Mouse (Mus musculus) frontal cortex, adult (tissue): ENCODE measurements around the gene Bcat2.

Experiments used
- ATAC-seq: cut with Nextera tagmentation; 2 replicates; pipeline ENCODE4 v1.9.2; 2017; ENCODE audit warnings: mild to moderate bottlenecking, moderate library complexity, mixed read lengths; ENCODE audit not compliant: low TSS enrichment

The Bcat2 gene

DNA sequence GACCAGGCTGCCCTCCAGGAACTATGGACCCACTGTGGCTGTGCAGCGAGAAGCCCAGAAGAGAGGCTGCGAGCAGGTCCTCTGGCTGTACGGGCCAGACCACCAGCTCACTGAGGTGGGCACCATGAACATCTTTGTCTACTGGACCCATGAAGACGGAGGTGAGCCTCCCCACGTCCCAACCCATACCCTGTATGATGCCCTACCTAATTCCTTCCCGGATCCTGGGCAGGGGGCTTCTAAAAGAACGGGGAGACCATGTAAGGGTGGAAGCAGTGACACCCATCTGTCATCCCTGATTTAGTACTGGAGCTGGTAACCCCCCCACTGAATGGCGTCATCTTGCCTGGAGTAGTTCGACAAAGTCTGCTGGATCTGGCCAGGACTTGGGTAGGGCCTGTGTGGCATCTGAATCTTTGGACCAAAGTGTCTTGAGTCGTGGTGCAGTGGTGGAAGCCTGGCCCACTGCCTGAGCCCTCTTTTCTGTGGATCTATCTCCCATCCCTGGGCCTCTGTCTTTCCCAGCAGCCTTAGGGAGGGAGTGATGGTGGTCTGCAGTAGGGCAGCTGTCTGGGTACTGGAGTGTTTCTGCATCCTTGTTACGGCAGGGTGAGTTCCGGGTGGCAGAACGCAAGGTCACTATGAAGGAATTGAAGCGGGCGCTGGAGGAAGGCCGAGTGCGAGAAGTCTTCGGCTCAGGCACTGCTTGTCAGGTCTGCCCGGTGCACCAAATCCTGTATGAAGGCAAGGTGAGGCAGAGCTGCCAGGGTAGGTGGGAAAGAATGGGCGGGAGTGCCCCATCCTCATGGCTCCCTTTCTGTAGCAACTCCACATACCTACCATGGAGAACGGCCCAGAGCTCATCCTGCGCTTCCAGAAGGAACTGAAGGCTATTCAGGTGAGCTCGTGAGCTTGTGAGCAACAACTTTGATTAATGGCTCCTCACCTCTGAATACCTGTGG lies 18.0 kb downstream of the Bcat2 start:
- no peak for ATAC-seq

DNA sequence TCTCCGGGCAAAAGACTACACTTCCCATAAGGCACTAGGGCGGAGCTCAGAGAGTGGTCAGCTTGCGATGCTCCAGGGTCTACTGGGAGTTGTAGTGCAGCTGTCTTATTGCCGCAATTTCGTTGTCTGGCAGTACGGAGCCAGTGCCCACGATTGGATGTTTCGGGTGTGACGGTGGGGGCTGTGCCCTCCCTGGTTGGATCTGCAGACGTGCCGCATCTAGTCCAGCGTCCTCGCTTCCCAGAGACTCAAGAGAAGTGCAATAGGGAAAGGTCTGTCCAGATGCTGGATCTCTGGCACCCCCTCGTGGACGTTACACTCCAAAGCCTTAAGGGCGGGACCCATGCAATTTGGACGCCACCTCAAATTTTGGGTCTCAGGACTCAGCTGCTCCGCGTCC lies 19.2 kb downstream of the Bcat2 start:
- ATAC-seq: peak; percentile 98

DNA sequence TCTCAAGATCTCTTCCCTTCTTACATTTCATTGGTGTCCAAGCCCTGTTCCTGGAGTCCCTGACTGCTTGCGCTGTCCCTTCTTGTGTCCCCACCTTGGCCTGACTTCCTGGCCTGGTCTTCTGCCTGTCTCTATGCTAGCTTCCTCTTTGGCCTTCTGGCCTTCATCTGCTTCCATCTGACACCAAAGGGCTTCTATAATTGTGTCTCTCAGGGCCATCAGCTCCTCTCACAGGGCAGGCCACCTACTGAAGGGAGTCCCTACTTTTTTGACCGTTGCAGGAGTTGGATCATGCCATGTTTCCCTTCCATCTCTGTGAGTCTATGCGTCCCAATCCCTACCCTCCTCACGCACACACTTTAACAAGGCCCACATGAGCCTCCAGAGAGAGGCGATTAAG lies 19.9 kb downstream of the Bcat2 start:
- no peak for ATAC-seq

DNA sequence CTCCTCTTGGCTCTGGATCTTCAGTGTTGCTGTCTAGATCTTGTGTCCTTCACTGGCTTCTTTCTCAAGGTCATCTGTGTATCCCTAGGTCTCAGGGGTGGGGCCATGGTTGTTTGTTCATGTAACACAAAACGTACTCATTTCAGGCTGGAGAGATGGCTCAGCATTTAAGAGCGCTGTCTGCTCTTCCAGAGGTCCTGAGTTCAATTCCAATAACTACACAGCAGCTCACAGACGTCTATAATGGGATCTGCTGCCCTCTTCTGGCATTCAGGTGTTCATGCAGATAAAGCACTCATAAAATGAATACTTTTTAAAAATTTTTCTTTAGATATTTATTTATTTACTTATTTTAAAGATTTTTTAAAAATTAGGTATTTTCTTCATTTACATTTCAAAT lies 20.9 kb downstream of the Bcat2 start:
- ATAC-seq: no peak

DNA sequence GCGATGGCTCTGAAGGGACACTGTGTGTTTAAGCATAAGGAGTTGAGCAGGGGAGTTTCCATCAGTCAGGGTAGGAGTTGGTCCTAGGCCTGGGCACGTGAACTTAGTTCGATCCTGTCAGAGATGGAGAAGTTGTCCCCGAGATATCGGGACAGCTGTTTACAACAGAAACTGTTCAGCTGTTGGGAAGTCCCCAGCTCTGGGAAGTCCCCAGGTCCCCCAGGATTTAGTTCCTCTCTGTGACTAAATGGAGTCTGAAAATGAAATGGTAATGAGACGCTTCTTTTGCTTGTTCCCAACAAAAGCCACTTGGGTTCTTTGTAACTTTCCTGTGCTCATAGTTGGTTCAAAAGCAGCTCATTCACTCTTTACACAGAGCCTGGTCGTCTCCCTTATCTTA lies 21.9 kb downstream of the Bcat2 start:
- no peak for ATAC-seq

DNA sequence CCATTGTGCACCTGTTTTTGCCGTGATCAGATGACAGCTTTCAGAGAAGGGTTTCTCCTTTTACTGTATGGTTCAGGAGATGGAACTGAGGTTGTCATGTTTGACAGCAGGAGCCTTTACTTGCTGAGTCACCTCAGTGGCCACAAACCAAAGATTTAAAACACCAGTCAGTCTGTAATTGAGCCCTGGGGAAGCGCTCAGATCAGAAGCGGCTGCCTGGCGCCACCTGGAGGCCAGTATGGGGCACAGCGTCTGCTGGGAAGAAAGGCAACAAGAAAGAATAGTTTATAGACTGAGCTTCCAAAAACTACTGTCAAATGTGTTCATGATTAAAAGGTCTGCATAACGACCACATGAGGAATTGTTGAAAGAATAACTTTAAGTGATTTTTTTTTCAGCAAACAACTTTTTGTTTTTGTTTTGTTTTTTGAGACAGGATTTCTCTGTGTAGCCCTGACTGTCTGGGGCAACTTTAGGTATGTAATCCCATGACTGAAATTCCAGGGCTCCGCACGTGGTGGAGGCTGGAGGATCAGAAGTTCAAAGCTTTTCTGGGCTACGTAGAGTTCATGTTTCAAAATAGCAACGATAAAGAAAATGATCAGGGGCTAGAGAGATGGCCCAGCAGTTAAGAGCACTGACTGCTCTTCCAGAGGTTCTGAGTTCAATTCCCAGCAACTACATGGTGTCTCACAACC lies 23.3 kb downstream of the Bcat2 start:
- 0 out of 2 replicates have a peak, but pooled peaks have one; percentile 18 for ATAC-seq

DNA sequence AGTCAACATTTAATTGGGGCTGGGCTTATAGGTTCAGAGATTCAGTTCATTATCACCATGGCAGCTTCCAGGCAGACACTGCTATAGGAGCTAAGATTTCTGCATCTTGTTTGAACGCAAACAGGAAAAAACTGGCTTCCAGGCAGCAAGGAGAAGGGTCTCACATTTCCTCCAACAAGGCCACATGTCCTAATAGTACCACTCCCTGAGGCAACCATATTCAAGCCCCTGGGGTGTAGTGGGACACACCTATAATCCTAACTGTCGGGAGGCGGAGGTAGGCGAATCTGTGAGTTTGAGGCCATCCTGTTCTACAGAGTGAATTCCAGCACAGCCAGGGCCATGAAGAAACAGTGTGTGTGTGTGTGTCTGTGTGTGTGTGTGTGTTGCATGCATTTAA lies 25.2 kb downstream of the Bcat2 start:
- no peak for ATAC-seq

DNA sequence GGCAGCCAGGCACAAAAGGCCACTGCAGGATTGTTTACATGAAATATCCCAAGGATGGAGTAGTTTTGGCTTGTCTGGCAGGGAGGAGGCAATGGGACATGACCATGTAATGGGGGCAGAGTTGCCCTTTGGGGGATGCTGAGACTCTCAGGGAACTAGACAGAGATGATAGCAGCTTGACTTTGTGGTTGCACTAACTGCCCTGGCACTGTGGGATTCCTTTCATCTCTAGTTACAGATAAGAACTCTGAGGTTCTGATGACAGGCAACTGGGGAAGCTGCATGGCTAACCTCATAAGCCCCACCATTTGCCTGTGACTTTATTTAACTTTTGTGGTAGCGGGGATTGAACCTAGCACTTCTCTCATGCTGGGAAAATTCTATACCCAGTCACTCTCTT lies 26.2 kb downstream of the Bcat2 start:
- ATAC-seq: no peak

DNA sequence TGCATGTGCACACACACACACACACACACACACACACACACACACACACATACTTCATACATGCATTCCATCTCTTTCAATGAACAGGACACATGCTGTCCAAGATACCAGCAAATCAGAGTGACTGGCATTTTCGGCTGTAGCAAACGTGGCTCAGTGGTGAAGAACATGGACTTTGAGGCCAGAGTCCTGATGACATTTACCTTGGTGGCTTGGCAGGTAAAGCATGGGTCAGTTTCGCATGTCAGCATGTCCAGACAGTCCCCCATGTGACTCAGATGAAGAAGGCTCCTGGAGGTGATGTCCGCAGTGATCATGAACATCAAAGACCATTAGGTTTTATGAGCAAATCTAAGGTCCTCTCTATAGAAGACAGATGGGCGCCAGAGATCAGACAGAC lies 27.1 kb downstream of the Bcat2 start:
- ATAC-seq: no peak

DNA sequence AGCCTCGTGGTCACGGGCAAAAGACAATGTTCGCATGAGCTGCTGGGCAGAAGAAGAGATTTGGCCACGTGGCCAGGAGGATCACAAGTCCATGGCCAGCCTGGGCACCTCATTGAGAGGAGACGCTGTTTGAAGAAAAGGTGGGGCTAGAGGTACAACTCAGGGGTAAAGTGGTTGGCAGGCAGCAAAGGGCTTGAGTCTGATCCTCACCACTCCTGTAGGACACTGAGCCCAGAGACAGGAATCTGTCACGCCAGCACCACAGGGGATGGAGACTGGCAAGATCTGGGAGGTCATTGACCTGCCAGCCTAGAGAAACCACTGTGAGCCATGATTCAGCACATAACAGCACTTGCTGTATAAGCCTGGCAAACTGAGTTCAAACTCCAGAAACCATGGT lies 27.6 kb downstream of the Bcat2 start:
- ATAC-seq: no peak

DNA sequence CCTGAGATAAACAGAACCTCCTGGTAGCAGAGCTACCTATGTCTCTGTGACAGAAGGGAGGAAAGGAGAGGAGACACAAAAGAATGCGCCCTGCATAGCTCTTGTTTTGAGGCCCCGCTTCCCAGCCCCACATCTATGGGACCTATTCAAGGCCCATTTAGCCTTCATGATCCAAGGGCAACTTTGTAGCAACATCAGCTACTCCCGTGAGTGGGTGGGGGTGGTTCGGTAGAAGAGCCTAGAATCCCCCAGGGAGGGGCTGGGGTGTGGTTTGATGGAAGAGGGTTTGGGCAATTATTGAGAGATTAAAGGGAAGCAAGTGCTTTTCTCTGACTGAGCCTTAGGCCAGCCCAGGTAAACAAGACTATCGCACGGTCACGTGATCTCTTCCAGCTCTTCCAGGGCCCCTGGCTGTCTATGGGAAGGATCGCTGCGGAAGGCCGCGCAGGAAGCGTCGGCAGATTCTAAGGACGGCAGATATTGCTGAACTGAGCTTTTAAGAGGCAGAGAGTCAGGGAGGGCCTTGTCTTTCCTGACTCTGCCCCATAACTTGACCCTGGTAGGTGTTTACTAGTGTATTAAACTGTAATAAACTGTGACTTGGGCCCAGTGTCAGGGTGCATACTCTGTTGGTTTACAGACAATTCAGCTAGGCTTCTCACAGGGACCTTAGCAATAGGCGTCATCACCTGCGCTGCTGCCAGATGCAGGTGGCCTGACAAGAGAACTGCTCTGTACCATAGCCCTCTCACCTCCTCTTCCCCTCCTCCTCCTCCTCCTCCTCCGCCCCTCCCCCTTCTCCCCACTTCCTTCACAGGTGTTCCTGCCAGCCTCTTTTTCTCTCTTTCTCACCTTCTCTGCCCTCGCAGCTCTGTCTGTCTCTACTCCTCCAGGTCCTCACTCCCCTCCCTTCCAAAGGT lies 29.3 kb downstream of the Bcat2 start:
- ATAC-seq: no peak

DNA sequence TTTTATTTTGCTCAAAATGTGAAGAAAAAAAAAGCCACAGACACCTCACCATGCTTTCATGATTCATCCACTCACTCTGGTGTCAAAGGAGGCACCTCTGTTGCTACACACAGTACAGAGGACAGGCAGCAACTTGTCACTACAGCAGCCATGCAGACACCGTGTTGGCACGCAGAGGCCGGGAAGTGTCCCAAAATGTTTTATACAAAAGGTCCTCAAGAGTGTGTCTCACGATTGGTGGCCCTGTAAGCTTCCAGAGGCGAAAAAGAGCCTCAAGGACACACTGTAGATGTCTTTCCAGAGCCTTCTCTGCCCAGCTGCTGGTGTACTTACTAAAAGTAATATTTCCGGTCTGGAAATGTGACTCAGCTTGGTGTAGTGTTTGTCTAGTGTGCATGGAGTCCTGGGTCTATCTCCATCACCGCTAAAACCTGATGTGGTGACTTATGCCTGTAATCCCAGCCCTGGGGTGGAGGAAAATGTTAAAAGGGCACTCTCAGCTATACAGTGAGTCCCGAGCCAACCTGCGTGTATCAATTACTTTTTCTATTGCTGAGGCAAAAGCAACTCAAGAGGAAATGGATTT lies 35.8 kb downstream of the Bcat2 start:
- no peak for ATAC-seq

DNA sequence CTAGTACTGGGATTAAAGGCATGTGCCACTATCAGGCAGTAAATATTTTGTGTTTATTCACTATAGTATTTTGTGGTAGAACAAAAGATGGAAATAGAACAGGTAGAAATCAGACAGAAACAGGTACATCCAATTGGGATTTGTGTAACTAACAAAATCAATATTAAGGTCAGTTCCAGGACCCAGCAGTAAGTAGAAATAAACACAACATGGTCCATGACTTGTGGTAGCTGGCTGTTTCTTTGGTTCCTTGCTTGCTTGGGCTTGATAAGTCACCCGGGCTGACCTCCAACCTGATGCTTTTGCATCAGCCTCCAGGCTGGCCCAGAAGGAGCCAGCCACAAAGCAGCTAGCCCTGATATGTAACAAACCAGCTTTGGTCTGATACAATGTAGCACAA lies 39.6 kb downstream of the Bcat2 start:
- no peak for ATAC-seq

DNA sequence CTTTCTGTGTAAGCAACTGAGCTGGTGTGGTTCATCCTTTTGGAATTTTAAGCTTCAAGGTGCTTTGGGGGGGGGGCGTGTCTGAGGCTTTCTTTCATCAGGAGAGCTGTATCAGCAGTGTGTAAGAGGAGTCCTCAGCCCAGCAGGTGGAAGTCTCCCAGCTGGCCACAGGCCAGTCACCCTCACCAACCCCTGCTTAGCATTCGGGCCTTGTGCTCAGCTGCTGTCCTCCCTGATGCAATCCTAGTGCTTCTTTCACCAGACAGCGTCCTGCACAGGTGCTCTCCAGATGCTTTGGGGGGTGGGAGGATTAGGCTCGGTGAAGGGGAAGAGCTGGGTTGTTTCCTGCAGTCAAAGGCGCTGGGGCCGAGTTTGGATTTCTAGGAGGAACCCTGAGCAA lies 46.3 kb downstream of the Bcat2 start:
- ATAC-seq: no peak

DNA sequence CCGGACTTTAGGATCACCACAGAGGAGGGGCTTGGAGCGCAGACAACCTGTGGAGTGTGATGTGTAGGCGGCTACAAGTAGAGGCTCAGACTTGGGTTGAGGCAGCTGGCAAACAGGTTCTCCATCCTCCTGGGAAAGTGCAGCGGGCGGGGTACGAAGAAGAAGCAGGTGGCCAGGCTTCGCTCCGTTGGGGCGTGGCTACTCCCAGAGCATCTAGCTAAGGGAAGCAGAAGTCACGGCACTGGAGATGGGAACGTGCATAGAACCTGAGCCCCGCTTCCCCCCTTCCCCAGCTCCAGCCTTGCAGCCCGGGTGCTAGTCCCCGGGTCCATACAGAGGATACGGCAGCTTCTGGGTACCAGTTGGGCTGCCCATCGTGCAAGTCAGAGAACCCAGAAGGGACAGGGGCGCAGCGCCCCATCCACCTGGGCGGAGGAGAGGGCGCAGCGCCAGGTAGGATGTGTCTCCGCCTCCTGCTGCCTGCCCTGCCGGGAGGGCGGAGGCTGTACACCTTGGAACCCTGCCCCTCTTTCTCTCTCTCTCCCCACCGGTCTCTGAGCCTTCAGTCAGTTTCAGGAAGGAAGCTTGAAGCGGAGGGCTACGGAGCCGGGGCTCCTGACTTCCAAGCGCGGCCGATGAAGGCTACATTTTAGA lies 47.2 kb downstream of the Bcat2 start, which contains the start of gene Fut1:
Gene Fut1, plus strand, starts transcription at position 248 of the 654 bp plus-strand sequence.
- ATAC-seq: peak; percentile 31; the same call in 1 of the 2 replicates

DNA sequence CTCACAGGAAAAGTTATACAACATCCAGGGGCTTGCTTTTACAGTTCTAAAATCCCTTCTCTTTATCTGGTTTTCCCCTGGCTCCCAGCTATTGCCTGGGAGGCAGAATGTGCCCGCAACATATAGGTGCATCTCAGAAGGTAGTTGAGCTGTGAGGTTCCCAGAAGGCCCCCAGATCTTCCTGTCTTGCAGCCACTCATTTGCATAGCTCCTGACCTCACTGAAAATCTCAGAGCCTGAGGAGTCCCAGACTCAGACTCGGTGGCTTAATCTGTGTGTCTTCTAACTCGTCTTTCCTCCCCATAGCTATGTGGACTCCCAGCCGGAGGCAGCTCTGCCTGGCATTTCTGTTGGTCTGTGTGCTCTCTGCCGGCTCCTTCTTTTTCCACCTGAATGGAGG lies 48.4 kb downstream of the Bcat2 start:
- ATAC-seq: no peak

DNA sequence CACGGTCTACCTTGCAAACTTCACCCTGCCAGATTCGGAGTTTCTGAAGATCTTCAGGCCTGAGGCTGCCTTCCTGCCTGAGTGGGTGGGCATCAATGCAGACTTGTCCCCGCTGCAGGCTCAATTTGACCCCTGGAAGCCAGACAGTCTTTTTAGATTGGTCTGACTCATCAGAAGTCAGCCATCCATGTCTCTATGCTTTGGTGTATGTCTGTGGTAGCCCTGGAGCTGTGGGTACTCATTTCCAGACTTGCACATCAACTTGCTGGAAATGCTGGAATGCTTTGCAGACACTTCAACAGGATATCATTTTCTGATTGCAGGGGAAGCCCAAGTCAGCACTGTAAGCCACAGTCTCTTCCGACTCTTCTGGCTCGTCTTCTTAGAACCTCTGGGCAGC lies 49.6 kb downstream of the Bcat2 start:
- no peak for ATAC-seq

DNA sequence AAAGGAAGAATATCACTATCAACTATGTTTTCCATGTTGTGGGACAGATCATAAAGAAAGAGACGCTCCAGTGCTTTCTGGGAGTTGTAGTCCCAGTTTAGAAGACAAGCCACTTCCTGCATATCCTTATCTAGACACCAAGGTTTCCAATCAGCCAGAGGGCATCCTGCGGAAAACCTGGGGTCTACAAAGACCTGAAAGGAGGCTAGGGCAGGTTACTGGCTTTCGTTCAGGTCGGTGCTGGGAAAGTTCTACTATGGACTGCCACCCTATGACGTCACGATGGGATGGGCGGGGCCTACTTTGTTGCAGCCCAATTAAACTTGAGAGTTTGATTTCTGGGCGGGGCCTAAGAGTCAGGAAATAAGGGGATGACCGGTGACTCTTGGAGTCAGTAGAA lies 51.5 kb downstream of the Bcat2 start, which contains the start of gene Izumo1:
Gene Izumo1, plus strand, starts transcription at position 369 of the 400 bp plus-strand sequence.
- no peak for ATAC-seq

DNA sequence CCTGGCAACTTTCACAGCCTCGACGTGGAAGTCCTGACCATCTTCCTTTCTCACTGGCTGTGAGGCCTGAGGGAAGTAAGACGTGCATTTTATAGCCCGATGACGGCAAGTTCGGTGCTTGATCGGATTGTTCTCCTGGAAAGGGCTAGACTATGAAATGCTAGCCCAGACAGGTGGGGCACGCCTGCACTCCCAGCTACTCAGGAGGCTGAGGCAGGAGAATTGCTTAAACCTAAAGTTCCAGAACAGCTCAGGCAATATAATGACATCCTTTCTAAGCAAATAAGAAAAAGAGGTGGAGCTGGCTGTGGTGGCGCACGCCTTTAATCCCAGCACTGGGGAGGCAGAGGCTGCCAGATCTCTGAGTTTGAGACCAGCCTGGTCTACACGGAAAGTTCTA lies 53.6 kb downstream of the Bcat2 start:
- ATAC-seq: no peak

DNA sequence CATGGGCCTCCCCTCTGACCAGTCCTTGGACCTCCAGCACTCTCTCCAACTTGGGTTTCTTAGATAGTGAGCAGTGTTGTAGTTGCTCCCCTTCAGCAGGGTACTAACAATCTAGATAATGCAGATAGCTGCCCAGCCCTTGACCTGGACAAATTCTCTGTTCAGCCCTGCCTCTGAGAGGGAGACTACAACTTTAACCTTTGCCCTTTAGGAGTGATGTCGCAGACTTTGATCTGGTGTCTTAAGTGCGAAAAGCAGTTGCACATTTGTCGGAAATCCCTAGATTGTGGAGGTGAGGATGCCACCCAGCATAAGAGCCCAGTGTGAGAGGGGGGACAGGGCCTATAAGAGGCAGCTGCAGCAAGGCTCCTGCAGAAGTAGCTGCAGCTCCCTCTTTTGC lies 54.8 kb downstream of the Bcat2 start:
- ATAC-seq: no peak

DNA sequence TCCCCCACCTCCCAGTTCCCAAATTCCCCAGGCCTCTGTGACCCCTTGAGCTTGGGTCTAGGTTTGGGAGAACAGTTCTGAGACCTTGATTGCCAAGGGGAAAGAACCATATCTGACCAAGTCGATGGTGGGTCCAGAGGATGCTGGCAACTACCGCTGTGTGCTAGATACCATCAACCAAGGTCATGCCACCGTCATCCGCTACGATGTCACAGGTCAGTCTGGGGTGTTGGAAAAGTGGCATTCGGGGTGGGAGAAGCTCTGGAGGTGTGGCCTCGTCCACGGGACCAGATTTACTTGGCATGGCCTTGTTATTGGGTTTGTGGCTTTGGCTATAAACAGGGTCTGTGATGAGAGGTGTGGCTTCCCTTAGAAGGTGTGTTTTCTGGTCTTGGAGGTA lies 55.5 kb downstream of the Bcat2 start:
- no peak for ATAC-seq
